Mouse (Mus musculus) MN1 (cell line): ENCODE data around the gene 2810459M11Rik.

Experiments used
- DNase-seq: peaks from one replicate; pipeline ENCODE4 v3.0.0-alpha.2; 2016; ENCODE audit warnings: low spot score

The 2810459M11Rik gene

DNA sequence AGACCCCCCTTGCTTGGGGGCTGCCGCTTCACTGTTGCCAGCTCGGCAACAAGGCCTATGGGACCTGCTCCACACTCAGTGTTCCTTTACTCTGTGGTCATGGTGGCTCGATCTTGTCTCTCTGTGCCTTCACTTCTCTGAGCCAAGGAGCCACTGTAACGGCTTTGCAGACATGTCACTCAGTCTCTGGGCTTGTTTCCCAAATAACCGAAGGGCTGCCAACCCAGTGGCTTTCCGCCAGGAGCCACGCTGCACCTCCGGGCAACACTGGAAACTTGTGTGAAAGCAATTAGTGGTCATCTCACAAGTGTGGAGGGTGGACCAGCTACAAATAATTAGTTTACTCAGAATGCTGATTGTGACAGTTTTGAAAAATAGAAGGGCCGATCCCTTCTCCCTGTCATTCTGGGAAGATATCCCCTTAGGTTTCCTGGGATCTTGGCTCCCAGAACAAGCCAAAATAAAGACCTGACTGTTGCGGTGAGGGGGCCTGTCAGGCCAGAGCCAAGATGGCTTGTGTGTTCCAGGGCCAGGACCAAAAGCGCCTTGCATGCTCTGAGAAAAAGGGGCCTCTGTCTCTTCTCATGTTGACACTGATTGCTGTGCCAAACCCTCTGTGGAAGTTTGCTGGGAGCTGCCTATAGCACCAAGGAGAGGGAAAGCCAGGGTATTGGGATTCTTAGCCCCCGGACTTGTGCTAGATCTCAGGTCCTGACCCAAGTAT is 7.7 kb downstream of the 2810459M11Rik start:
- peak; percentile 60 for DNase-seq

DNA sequence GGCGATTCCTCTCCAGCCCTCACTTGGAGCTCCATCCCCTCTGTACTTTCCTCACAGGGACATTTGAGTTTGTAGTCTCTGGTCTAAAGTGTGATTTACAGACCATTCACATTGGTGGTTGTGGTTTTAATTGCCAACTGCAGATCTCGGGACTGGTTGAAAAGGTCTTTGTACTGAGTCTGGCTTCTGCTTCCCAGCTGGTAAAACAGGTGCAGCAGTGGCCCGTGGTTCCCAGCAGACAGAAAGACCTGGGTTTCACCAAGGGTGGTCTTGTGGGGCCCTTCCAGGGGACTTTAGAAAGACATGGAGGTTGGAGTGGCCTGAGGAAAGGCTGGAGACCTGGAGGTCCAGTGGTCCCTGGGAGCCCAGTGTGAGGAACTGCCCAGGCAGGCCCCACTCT is 9.3 kb downstream of the 2810459M11Rik start:
- DNase-seq, result no peak

DNA sequence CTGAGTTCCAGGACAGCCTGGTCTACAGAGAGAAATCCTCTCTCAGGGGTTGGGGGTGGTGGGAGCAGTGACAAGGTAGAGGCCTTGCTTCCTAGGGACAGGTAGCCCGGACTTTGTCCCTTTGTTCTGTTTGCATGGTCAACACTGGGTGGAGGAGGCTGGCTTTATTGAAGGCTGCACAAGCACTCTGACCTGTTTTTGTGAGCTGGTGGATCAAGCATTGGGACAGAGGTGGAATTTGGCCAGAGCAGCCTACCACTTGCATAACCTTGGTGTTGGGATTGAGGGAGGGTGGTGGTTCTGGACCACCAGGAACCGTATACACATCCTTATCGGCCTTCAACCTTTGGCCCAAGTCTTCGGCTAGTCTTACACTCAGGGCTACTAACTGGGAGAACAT is 10.6 kb downstream of the 2810459M11Rik start:
- no peak for DNase-seq

DNA sequence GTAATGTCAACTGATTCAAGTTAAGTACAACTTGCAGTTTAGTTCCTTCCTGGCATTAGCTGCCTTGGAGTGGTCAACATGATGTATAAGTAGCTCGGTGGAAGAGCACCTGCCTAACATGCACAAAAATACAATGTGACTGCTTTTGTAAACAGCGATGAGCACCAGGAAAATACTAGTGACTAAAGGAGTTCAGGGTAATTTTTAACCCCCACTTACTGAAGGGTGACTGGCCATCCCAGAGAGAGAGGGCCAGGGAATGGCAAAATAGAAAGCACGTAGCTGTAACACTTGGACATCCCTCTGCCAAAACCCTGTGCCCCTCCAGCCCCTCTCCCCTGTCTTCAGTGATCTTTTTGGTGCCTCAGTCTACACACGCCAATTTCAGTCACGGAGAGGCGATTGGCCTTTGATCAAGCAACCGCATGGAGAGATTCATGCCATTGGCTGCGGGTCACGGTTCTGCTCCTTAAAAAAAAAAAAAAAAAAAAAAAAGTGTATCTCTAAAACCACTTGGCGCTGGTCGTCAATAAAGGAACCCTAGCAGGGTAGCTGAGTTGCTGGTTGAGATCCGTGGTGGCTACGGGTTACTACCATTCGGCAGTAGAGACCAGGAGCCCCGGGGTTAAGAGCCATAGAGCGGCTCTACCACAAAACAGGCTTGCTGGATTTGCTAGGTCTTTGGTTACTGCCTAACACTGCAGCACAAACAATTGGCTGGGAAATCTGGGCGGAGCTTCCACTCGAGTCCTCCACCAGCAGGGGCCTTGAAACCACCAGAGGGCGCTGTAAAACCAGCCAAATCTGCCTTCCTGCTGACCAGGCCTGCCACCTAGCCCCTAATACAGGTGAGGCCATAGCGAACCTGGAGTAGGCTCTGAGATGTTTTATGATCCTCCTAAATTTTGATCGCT is 13.4 kb downstream of the 2810459M11Rik start:
- DNase-seq, result peak; percentile 87

DNA sequence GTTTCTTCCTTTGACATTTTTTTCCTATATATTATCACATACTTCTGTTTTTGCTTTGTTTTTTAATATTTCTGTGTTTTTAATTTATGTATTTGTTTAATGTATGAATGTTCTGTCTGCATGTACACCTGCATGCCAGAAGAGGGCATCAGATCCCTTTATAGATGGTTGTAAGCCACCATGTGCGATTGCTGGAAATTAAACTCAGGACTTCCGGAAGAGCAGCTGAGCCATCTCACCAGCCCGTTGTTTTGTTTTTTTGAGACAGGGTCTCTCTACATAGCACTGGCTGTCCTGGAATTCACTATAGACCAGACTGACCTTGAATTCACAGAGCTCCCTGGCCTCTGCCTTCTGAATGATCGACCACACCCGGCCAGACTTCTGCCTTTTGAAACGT is 16.9 kb downstream of the 2810459M11Rik start:
- DNase-seq, result no peak

DNA sequence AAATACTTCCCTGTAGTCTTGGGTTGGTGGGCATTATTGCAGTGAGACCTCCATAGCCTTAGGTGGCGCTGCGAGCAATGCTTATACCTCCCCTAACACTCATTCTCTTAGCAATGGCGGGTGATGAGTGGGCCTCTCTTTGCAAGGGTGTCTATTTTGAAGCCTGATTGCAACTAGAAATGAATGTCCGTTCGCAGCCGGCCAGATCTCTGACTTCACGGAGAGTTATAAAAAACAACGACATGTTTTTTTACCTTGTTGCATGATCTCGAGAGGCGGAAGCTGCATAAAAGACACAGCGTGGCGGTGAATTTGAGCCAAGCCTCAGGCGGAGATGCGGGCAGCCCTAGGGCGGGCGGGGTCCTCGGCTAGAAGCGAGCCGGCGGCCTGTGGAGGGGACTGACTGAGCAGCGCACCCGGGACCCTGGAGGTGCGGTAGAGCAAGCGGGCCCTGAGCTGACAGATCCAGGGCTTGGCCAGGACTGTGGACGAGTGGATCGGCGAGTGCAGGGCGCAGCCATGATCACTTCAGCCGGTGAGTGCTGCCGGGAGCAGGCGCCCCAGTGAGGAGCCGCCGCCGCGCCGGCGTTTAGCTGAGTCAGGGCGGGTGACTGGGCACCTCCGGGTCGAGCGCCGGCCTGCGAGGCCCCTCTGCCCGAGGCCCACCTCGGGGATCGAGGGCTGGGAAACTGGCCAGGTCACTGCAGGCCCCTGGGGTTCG is 18.8 kb downstream of the 2810459M11Rik start, which contains the start of gene Psmd1:
Psmd1 (plus strand) TSS at position 117 of the 721 bp plus-strand sequence.
- peak; percentile 93 for DNase-seq

DNA sequence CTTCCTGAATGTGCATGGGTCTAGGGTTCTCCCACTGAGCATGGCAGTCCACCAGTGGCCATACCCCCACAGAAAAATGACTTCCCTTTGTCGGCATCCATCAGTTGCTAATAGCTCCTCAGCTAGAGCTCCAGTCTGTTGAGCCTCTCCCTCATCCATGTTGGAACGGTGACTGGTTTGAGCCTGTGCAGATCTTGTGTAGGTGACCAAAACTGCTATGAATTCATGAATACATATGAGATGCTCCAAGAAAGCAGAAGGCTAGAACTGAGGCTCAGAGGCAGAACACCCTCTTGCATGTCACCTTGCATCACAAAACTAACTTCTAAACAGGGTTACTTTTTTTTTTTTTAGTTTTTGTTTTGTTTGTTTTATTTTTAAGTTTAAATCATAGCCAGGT is 30.9 kb downstream of the 2810459M11Rik start:
- DNase-seq, result no peak

DNA sequence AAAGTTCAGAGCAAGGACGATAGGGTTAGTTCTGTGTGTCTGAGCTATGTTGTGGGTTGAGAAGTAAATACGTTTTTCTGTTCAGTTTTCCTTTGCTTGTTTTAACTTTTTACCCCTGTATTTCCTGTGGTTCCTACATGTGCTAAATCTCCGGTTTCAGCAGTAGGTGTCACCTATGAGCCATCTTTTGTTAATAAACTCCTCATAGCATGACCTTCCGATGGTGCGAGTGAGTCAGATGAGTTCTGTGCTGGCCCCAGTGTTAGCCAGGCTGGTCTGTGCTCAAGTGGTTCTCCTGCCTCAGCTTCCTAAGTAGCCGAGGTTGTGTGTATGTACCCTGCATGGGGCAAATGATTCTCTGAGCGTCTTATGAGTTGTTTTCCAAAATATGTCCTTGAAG is 48.8 kb downstream of the 2810459M11Rik start:
- DNase-seq, result peak; percentile 14

DNA sequence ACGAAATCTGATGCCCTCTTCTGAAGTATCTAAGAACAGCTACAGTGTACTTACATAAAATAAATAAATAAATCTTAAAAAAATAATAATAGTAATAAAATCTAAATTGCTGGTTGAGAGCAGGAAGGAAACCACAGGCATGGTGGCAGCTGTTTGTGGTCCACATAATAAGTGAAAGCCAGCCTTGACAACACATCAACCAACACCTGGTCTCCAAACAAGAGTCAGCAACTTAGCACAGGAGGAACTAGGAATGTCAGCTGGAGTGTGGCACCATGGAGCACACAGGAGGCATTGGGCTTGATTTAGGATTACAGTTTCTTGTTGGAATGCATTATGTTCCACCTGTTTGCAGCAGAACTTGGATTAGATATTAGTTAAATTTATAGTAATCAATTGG is 59.4 kb downstream of the 2810459M11Rik start:
- no peak for DNase-seq
